Mouse (Mus musculus): ENCODE results near the gene Gnas. TPM values are rescaled to one million over a fixed set of nuclear protein-coding genes. Genes with fewer than 3 reads are reported as not detected.
A peak's percentile ranks its signal among the peaks of the same experiment; 100 is the strongest.

The Gnas gene
- total RNA-seq, 2 experiments from 2014 or later = 3,043 to 3,192 TPM

GRCm38 (mm10) chr2:174326481-174326880 is 42.4 kb downstream of the Gnas start:
- DNase-seq (ENCODE audit: low spot score in 2 of 2) = no peak

- DNase-seq (ENCODE audit: low spot score in 2 of 2) = peak; percentile 38 to 47
Measured at GRCm38 (mm10) chr2:174327295-174327981, 43.3 kb downstream of the Gnas start.

GRCm38 (mm10) chr2:174328358-174328905 is 44.3 kb downstream of the Gnas start:
- no peak for DNase-seq (ENCODE audit: low spot score in 2 of 2)

GRCm38 (mm10) chr2:174328926-174329662 is 45.0 kb downstream of the Gnas start:
- DNase-seq (ENCODE audit: low spot score in 2 of 2) = no peak

GRCm38 (mm10) chr2:174329663-174330615 is 45.8 kb downstream of the Gnas start:
- DNase-seq (ENCODE audit: low spot score in 2 of 2) = peak; percentile 62 to 77

GRCm38 (mm10) chr2:174330616-174331191 is 46.6 kb downstream of the Gnas start:
- DNase-seq (ENCODE audit: low spot score in 2 of 2) = peak; percentile 45 to 63

- DNase-seq (ENCODE audit: low spot score in 2 of 2) = no peak
Measured at GRCm38 (mm10) chr2:174331282-174332030, 47.3 kb downstream of the Gnas start.

GRCm38 (mm10) chr2:174333239-174333890 is 49.2 kb downstream of the Gnas start:
- no peak for DNase-seq (ENCODE audit: low spot score in 2 of 2)

GRCm38 (mm10) chr2:174334415-174334814 is 50.3 kb downstream of the Gnas start:
- no peak for DNase-seq (ENCODE audit: low spot score in 2 of 2)

- DNase-seq (ENCODE audit: low spot score in 2 of 2) = no peak
Measured at GRCm38 (mm10) chr2:174337275-174337674, 53.2 kb downstream of the Gnas start.

GRCm38 (mm10) chr2:174339701-174340100 is 55.6 kb downstream of the Gnas start:
- DNase-seq (ENCODE audit: low spot score in 2 of 2) = no peak

GRCm38 (mm10) chr2:174340229-174340892 is 56.2 kb downstream of the Gnas start:
- DNase-seq (ENCODE audit: low spot score in 2 of 2) = no peak

- DNase-seq (ENCODE audit: low spot score in 2 of 2) = no peak
Measured at GRCm38 (mm10) chr2:174340893-174341580, 56.9 kb downstream of the Gnas start.

GRCm38 (mm10) chr2:174342793-174343400 is 58.8 kb downstream of the Gnas start:
- DNase-seq (ENCODE audit: low spot score in 2 of 2) = no peak

- DNase-seq (ENCODE audit: low spot score in 2 of 2) = no peak
Measured at GRCm38 (mm10) chr2:174343566-174343965, 59.4 kb downstream of the Gnas start.

- peak; percentile 43 to 75 for DNase-seq (ENCODE audit: low spot score in 2 of 2)
Measured at GRCm38 (mm10) chr2:174344003-174344655, 60.0 kb downstream of the Gnas start.

- no peak for DNase-seq (ENCODE audit: low spot score in 2 of 2)
Measured at GRCm38 (mm10) chr2:174344996-174345395, 60.9 kb downstream of the Gnas start.

Measured in adrenal gland, postnatal 4 days (tissue).